Mouse (Mus musculus): ENCODE data around the gene Lrrc39. TPM values are rescaled to one million over a fixed set of nuclear protein-coding genes. Genes with fewer than 3 reads are reported as not detected.

The Lrrc39 gene
- total and polyA plus RNA-seq, 3 experiments, result 2.0 to 2.2 TPM; not detected in 1

DNA sequence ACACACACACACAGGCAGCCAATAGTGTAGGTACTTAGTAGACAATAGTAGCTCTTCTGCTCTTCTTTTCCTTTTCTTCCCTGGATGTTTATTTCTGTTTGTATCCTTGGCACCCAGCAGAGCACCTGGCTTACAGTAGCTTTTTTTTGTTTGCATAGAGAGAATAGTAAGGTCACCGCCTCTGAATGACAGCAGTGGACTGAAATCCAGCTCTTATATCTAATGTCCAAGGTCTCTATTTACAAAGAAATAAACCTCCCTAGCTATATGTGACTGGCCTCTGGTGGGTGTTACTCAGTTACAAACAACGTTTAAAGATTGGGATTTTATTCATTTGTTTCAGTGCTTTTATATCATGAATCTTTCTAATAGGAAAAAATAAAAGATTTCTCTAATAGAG, 36.9 kb downstream of the Lrrc39 start:
- H3K9me3 ChIP-seq (replicated peaks), result no peaks in the 10 kb centered on the region
- TF ChIP-seq GATA1 (IDR thresholded peaks at IDR 0.05; ENCODE audit: borderline replicate concordance, low read length) (no peak), CTCF (IDR thresholded peaks at IDR 0.05; ENCODE audit: low read depth, low read length) (no peak), POLR2AphosphoS5 (IDR thresholded peaks at IDR 0.05; ENCODE audit: insufficient replicate concordance, low read depth, low read length) (no peak), TAL1 (conservative IDR thresholded peaks at IDR 0.05; ENCODE audit: low read depth, low read length) (no peak), GATA2 (IDR thresholded peaks at IDR 0.05; ENCODE audit: borderline replicate concordance, low read depth, low read length) (no peak)
- peaks cover 32% of the 10 kb centered on the region for H3K4me1 ChIP-seq (ENCODE audit: insufficient read depth, low read depth, low read length)
- H3K36me3 ChIP-seq (replicated peaks), result peaks cover 48% of the 10 kb centered on the region
- H3K27me3 ChIP-seq (ENCODE audit: insufficient read depth, low read length), result no peaks in the 10 kb centered on the region
- DNase-seq (ENCODE audit: low spot score) (no peak), ATAC-seq (ENCODE audit: extremely low read depth, insufficient number of reproducible peaks, low FRiP score, poor library complexity, severe bottlenecking) (no peak)
- no peak overlapping the region for H3K4me3 ChIP-seq (ENCODE audit: low read depth, low read length)

- Histone ChIP-seq H3K4me1 (ENCODE audit: insufficient read depth, low read depth, low read length) (peaks cover 32% of the 10 kb centered on the region), H3K27me3 (ENCODE audit: insufficient read depth, low read length) (no peaks in the 10 kb centered on the region), H3K9me3 (replicated peaks) (no peaks in the 10 kb centered on the region), H3K36me3 (replicated peaks) (peaks cover 56% of the 10 kb centered on the region), H3K4me3 (ENCODE audit: low read depth, low read length) (no peak overlapping the region)
- peak; percentile 22; the same call in 1 of the 2 replicates for ATAC-seq (ENCODE audit: extremely low read depth, insufficient number of reproducible peaks, low FRiP score, poor library complexity, severe bottlenecking)
- no peak for DNase-seq (ENCODE audit: low spot score)
- TF ChIP-seq GATA1 (IDR thresholded peaks at IDR 0.05; ENCODE audit: borderline replicate concordance, low read length), result no peak
- TF ChIP-seq TAL1 (conservative IDR thresholded peaks at IDR 0.05; ENCODE audit: low read depth, low read length), result no peak
- no peak for TF ChIP-seq CTCF (IDR thresholded peaks at IDR 0.05; ENCODE audit: low read depth, low read length)
- no peak for TF ChIP-seq POLR2AphosphoS5 (IDR thresholded peaks at IDR 0.05; ENCODE audit: insufficient replicate concordance, low read depth, low read length)
- no peak for TF ChIP-seq GATA2 (IDR thresholded peaks at IDR 0.05; ENCODE audit: borderline replicate concordance, low read depth, low read length)
These were observed 38.2 kb downstream of the Lrrc39 start for GRCm38 (mm10) chr3:116601005-116601404.

GRCm38 (mm10) chr3:116601781-116602180, 39.0 kb downstream of the Lrrc39 start:
- no peak for TF ChIP-seq GATA2 (IDR thresholded peaks at IDR 0.05; ENCODE audit: borderline replicate concordance, low read depth, low read length)
- no peak for TF ChIP-seq POLR2AphosphoS5 (IDR thresholded peaks at IDR 0.05; ENCODE audit: insufficient replicate concordance, low read depth, low read length)
- no peak for TF ChIP-seq CTCF (IDR thresholded peaks at IDR 0.05; ENCODE audit: low read depth, low read length)
- TF ChIP-seq GATA1 (IDR thresholded peaks at IDR 0.05; ENCODE audit: borderline replicate concordance, low read length), result no peak
- TF ChIP-seq TAL1 (conservative IDR thresholded peaks at IDR 0.05; ENCODE audit: low read depth, low read length), result no peak
- Histone ChIP-seq H3K36me3 (replicated peaks) (peaks cover 62% of the 10 kb centered on the region), H3K9me3 (replicated peaks) (no peaks in the 10 kb centered on the region), H3K27me3 (ENCODE audit: insufficient read depth, low read length) (no peaks in the 10 kb centered on the region), H3K4me3 (ENCODE audit: low read depth, low read length) (no peak overlapping the region), H3K4me1 (ENCODE audit: insufficient read depth, low read depth, low read length) (peaks cover 25% of the 10 kb centered on the region)
- ATAC-seq (ENCODE audit: extremely low read depth, insufficient number of reproducible peaks, low FRiP score, poor library complexity, severe bottlenecking) (no peak), DNase-seq (ENCODE audit: low spot score) (no peak)

DNA sequence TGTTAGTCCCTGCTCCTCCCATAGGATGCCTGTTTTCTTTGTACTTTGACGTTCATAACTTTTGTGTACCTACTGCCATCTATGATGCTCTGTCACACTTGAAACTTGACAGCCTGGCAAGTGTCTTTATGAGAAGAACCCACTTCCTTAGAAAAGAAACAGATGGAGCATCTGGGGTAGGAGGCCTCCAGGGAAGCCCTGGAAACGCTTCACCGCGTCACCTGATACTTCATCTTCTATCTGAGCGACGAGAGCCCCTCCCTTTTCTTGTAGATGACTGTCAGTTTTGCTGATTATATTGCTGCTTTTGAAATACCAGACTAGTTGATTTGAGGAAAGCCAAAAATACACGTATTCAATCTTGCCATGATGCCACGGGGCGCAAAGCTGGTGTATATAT, 41.8 kb downstream of the Lrrc39 start:
- no peak for DNase-seq (ENCODE audit: low spot score)
- TF ChIP-seq TAL1 (conservative IDR thresholded peaks at IDR 0.05; ENCODE audit: low read depth, low read length) (no peak), CTCF (IDR thresholded peaks at IDR 0.05; ENCODE audit: low read depth, low read length) (no peak), GATA2 (IDR thresholded peaks at IDR 0.05; ENCODE audit: borderline replicate concordance, low read depth, low read length) (no peak), POLR2AphosphoS5 (IDR thresholded peaks at IDR 0.05; ENCODE audit: insufficient replicate concordance, low read depth, low read length) (no peak), GATA1 (IDR thresholded peaks at IDR 0.05; ENCODE audit: borderline replicate concordance, low read length) (no peak)
- Histone ChIP-seq H3K4me1 (ENCODE audit: insufficient read depth, low read depth, low read length) (peaks cover 9% of the 10 kb centered on the region; the same call in 1 of the 2 replicates), H3K4me3 (ENCODE audit: low read depth, low read length) (no peak overlapping the region), H3K36me3 (replicated peaks) (peaks cover 68% of the 10 kb centered on the region), H3K9me3 (replicated peaks) (no peaks in the 10 kb centered on the region), H3K27me3 (ENCODE audit: insufficient read depth, low read length) (no peaks in the 10 kb centered on the region)
- no peak for ATAC-seq (ENCODE audit: extremely low read depth, insufficient number of reproducible peaks, low FRiP score, poor library complexity, severe bottlenecking)

DNA sequence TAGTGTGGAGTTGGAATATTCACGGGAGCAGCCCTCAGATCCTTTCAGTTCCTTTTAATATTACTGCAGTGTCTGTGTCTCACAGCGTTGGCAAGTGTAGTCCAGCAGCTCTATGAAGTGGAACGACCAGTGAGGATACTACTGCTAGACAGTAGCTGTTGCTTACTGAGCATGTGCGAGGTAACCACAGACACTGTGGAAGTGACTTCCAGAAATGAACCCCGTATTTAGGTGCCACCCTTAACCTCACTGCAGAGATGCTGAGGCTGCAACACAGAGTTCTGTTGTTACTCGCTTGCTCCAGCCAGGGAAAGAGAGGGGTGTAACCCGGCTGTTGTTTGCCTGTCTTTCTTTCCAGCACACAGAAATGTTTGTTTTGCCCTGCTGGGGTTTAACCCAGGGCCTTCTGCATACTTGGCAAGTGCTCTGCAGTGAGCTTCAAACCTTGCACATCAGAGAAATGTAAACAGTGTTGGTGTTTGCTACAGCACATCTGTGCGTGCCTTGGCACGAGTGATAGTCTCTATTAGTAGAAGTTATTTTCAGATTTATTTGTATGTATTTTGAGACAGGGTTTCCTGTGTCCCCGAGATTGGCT, 51.6 kb downstream of the Lrrc39 start, which contains the start of gene Trmt13:
Gene Trmt13, minus strand, starts transcription at position 293 of the 598 bp plus-strand sequence.
- H3K36me3 ChIP-seq (replicated peaks), result peaks cover 73% of the 10 kb centered on the region
- no peak for ATAC-seq (ENCODE audit: extremely low read depth, insufficient number of reproducible peaks, low FRiP score, poor library complexity, severe bottlenecking)
- TF ChIP-seq POLR2AphosphoS5 (IDR thresholded peaks at IDR 0.05; ENCODE audit: insufficient replicate concordance, low read depth, low read length) (no peak), GATA1 (IDR thresholded peaks at IDR 0.05; ENCODE audit: borderline replicate concordance, low read length) (no peak), CTCF (IDR thresholded peaks at IDR 0.05; ENCODE audit: low read depth, low read length) (no peak), TAL1 (conservative IDR thresholded peaks at IDR 0.05; ENCODE audit: low read depth, low read length) (no peak), GATA2 (IDR thresholded peaks at IDR 0.05; ENCODE audit: borderline replicate concordance, low read depth, low read length) (no peak)

DNA sequence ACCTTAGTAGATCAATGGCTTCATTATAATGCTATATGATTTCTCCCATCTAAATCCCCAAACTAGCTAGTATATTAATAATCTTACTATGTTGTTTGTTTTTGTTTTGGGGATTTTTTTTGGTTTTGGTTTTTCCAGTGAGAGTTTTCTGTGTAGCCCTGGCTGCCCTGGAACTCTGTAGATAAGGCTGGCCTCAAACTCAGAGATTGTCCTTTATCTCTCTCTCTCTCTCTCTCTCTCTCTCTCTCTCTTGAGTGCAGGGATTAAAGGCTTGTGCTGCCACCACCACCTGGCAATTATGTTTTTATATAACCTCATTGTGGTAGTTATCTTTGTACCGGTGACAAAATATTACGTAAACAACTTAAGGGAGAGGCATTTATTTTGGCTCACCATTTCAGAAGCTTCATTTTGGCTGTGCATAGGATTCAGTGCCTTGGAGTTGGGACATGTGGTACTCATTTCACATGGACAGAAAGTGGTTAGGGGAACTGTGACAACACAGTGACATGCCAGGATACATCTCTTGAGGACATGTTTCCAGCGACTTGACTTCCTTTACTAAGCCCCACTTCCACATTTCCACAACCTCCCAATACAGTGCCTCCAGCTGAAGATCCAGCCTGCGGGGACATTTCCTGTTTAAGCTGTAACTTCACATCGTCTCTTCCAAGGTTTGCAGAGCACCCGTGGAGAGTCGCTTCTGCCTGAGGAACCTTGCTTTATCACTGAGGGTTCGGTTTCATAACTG, 52.7 kb downstream of the Lrrc39 start:
- no peak for ATAC-seq (ENCODE audit: extremely low read depth, insufficient number of reproducible peaks, low FRiP score, poor library complexity, severe bottlenecking)
- peaks cover 70% of the 10 kb centered on the region for H3K36me3 ChIP-seq (replicated peaks)

More for the DNA sequence above, 51.6 kb downstream of the Lrrc39 start, which contains the start of gene Trmt13:
- Histone ChIP-seq H3K4me1 (ENCODE audit: insufficient read depth, low read depth, low read length) (peaks cover 28% of the 10 kb centered on the region), H3K9me3 (replicated peaks) (no peaks in the 10 kb centered on the region), H3K27me3 (ENCODE audit: insufficient read depth, low read length) (no peaks in the 10 kb centered on the region), H3K4me3 (ENCODE audit: low read depth, low read length) (no peak within 1 kb of the TSS)
- no peak for DNase-seq (ENCODE audit: low spot score)

More for the DNA sequence above, 52.7 kb downstream of the Lrrc39 start:
- Histone ChIP-seq H3K27me3 (ENCODE audit: insufficient read depth, low read length) (no peaks in the 10 kb centered on the region), H3K4me1 (ENCODE audit: insufficient read depth, low read depth, low read length) (peaks cover 38% of the 10 kb centered on the region), H3K9me3 (replicated peaks) (no peaks in the 10 kb centered on the region), H3K4me3 (ENCODE audit: low read depth, low read length) (no peak overlapping the region)
- no peak for DNase-seq (ENCODE audit: low spot score)
- TF ChIP-seq POLR2AphosphoS5 (IDR thresholded peaks at IDR 0.05; ENCODE audit: insufficient replicate concordance, low read depth, low read length) (no peak), CTCF (IDR thresholded peaks at IDR 0.05; ENCODE audit: low read depth, low read length) (no peak), TAL1 (conservative IDR thresholded peaks at IDR 0.05; ENCODE audit: low read depth, low read length) (no peak), GATA1 (IDR thresholded peaks at IDR 0.05; ENCODE audit: borderline replicate concordance, low read length) (no peak), GATA2 (IDR thresholded peaks at IDR 0.05; ENCODE audit: borderline replicate concordance, low read depth, low read length) (no peak)
